Mouse (Mus musculus) thymus, adult 2 months (tissue): ENCODE measurements around the gene Siah2.

Source experiments
- CTCF ChIP-seq: fragments of 200-500 bp; IDR thresholded peaks from 2 replicates; pipeline ENCODE4 v1.5.1; 2012; ENCODE audit warnings: mild to moderate bottlenecking, control low read depth, low read length, moderate library complexity, borderline replicate concordance; ENCODE audit not compliant: control insufficient read depth, poor library complexity, insufficient read depth; ENCODE audit errors: extremely low read depth
- POLR2A ChIP-seq: fragments of 200-500 bp; IDR thresholded peaks from 2 replicates; pipeline ENCODE4 v1.6.1; 2012; ENCODE audit warnings: mild to moderate bottlenecking, low read length, control low read depth, moderate library complexity; ENCODE audit not compliant: control insufficient read depth, poor library complexity, insufficient read depth; ENCODE audit errors: extremely low read depth

DNA sequence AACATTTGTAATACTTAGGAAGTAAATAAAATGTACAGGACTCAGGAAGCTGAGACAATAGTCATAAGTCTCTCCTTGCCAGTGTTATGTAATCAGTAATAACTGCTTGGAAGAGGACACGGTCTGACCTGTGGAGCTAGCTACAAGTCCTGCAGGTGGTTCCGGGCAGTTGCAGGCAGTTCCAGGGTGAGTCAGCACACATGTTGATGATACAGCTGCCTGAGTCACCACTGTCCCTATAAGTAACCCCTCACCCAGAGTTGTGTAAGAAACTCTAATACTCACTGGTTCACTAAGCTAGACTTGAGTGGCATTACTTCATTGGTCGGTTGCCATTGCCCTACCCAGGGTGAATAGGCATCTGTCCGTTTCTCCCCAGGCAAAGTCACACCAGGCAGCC, 21.0 kb upstream of the Siah2 start:
- TF ChIP-seq POLR2A (no peak), CTCF (no peak)
